Mouse (Mus musculus): ENCODE measurements around the gene Ccr1l1.

DNA sequence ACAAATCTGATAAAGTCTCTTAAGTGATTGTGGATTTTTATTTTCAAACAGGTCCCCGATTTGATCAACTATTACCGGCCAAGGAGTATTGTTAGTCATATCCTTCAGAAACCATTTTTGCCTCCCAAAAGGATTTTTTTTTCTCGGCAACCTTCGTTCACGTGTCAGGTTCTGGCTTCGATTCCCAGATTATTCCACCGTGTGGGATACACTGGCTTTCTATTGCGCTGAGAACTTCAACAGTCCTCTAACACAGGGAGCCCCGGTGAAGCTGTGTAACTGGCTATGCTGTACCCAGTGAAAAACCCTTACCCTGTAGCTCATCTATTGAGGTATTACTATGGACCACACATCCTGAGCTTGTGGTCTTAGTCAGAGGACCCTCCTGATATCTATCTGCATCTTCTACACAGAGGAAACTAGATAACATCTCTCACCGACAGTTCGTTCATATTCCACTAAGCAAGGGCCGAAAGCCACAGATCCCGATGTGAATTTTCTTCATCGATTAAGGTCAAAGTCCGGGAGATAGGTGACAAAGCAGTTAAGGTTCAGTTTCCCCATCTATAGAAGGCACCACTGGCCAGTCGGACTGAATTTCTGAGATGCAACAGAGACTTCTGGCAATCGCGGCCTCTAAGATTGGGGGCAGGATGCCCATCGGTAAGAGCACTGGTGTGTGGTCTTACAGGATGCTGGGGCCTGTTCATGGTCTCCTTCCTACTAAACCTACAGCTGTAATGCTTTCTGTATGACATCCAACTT is 45.1 kb downstream of the Ccr1l1 start:
- no peak for TF ChIP-seq POLR2A (IDR thresholded peaks at IDR 0.05; ENCODE audit: extremely low read depth, insufficient read depth, low read length)
- no peak for TF ChIP-seq CTCF (IDR thresholded peaks at IDR 0.05; ENCODE audit: low read depth, low read length)
